Mouse (Mus musculus): ENCODE data around the gene Gm13287. TPM values are rescaled to one million over a fixed set of nuclear protein-coding genes. Genes with fewer than 3 reads are reported as not detected.
"Not testable (repeated sequence)": the region's sequence is repeated elsewhere in the genome, so short reads cannot be mapped to it uniquely, and the experiment has no call there.

Gm13287 gene
- polyA plus RNA-seq, 1 experiment from 2014 or later: not detected

DNA sequence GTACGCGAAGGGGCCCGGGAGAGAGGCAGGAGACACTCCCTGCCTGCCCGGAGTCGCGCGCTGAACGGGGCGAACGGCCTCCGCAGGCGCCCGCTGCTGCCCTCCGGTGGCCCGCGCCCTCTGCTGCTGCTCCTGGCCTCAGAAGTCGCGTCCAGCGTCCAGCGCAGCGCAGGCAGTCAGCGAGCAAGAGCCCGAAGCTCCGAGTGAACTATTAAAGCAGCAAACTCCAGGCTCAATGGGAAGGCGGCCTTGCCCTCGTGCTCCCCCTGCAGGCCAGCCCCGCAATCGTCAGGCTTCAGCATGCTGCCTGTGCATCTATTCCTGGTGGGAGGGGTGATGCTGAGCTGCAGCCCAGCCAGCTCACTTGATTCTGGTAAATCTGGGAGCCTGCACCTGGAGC, 11.8 kb upstream of the Gm13287 start, which contains the start of gene Gm13278:
Gm13278 (plus strand) TSS at position 301 of the 400 bp plus-strand sequence.
- H3K36me3 ChIP-seq (ENCODE audit: control insufficient read depth, insufficient read depth, low read length); H3K27me3 ChIP-seq (ENCODE audit: control insufficient read depth, insufficient read depth, low read length); H3K4me3 ChIP-seq (replicated peaks; ENCODE audit: low read length); H3K9ac ChIP-seq (ENCODE audit: low read length); ATAC-seq (ENCODE audit: insufficient read depth, low FRiP score); H3K27ac ChIP-seq (ENCODE audit: low read length); H3K4me2 ChIP-seq (ENCODE audit: low read depth, low read length); H3K4me1 ChIP-seq (ENCODE audit: control insufficient read depth, insufficient read depth, low read length); H3K9me3 ChIP-seq (replicated peaks; ENCODE audit: control insufficient read depth, low read length): not testable (repeated sequence)
- WGBS: no CpG with 5 or more reads among the region's 28 CpGs

DNA sequence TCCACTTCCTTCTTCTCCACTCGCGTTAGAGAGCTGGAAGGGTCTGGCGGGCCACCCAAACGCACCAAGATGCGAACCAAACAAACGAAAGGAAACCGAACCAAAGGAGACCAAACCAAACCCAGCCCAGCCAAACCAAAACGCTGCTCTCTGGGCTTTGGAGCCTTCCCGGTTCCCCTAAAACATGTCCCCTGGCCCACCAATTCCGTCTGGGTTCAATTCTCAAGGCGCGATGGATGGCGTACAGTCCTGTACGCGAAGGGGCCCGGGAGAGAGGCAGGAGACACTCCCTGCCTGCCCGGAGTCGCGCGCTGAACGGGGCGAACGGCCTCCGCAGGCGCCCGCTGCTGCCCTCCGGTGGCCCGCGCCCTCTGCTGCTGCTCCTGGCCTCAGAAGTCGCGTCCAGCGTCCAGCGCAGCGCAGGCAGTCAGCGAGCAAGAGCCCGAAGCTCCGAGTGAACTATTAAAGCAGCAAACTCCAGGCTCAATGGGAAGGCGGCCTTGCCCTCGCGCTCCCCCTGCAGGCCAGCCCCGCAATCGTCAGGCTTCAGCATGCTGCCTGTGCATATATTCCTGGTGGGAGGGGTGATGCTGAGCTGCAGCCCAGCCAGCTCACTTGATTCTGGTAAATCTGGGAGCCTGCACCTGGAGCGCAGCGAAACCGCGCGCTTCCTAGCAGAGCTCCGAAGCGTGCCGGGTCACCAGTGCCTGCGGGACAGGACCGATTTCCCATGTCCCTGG, 8.9 kb upstream of the Gm13287 start, which contains the start of gene Gm13275:
Gm13275 (plus strand) TSS at position 552 of the 740 bp plus-strand sequence.
- ATAC-seq (ENCODE audit: insufficient read depth, low FRiP score); H3K27me3 ChIP-seq (ENCODE audit: control insufficient read depth, insufficient read depth, low read length); H3K4me3 ChIP-seq (replicated peaks; ENCODE audit: low read length); H3K4me2 ChIP-seq (ENCODE audit: low read depth, low read length); H3K9me3 ChIP-seq (replicated peaks; ENCODE audit: control insufficient read depth, low read length); H3K27ac ChIP-seq (ENCODE audit: low read length); H3K4me1 ChIP-seq (ENCODE audit: control insufficient read depth, insufficient read depth, low read length); H3K36me3 ChIP-seq (ENCODE audit: control insufficient read depth, insufficient read depth, low read length); H3K9ac ChIP-seq (ENCODE audit: low read length): not testable (repeated sequence)
- WGBS: 2% methylated on average over 9 of the region's 52 CpGs

DNA sequence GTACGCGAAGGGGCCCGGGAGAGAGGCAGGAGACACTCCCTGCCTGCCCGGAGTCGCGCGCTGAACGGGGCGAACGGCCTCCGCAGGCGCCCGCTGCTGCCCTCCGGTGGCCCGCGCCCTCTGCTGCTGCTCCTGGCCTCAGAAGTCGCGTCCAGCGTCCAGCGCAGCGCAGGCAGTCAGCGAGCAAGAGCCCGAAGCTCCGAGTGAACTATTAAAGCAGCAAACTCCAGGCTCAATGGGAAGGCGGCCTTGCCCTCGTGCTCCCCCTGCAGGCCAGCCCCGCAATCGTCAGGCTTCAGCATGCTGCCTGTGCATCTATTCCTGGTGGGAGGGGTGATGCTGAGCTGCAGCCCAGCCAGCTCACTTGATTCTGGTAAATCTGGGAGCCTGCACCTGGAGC, 6.0 kb upstream of the Gm13287 start, which contains the start of gene Gm13279:
Gm13279 (plus strand) TSS at position 301 of the 400 bp plus-strand sequence.
- not testable (repeated sequence) for H3K9ac ChIP-seq (ENCODE audit: low read length); H3K4me1 ChIP-seq (ENCODE audit: control insufficient read depth, insufficient read depth, low read length); H3K27me3 ChIP-seq (ENCODE audit: control insufficient read depth, insufficient read depth, low read length); H3K4me2 ChIP-seq (ENCODE audit: low read depth, low read length); H3K27ac ChIP-seq (ENCODE audit: low read length); H3K4me3 ChIP-seq (replicated peaks; ENCODE audit: low read length); H3K36me3 ChIP-seq (ENCODE audit: control insufficient read depth, insufficient read depth, low read length); H3K9me3 ChIP-seq (replicated peaks; ENCODE audit: control insufficient read depth, low read length); ATAC-seq (ENCODE audit: insufficient read depth, low FRiP score)
- no CpG with 5 or more reads among the region's 28 CpGs for WGBS

DNA sequence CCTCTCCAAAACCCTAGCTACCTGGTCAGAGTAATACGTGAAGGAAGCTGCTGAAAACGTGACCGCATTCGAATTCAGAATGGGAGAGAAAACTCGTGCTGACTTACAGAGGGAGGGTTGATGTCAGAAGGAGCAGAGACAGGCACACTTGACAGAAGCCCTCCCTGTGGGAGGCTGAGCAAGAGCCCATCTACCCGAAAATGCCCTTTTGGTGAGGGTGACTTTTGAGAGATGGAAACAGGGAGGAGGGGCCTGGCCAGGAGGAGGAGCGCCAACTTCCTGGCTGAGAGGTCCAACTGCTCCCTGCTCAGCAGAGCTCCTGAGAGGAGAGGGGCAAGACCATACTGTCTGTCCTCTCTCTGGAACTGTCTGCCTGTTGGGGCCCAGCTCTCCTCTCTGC, 3.7 kb upstream of the Gm13287 start, which contains the start of gene Gm13285:
Gm13285 (plus strand) TSS at position 301 of the 400 bp plus-strand sequence.
- not testable (repeated sequence) for H3K9ac ChIP-seq (ENCODE audit: low read length); H3K4me3 ChIP-seq (replicated peaks; ENCODE audit: low read length); H3K27ac ChIP-seq (ENCODE audit: low read length); H3K36me3 ChIP-seq (ENCODE audit: control insufficient read depth, insufficient read depth, low read length); ATAC-seq (ENCODE audit: insufficient read depth, low FRiP score); H3K27me3 ChIP-seq (ENCODE audit: control insufficient read depth, insufficient read depth, low read length); H3K9me3 ChIP-seq (replicated peaks; ENCODE audit: control insufficient read depth, low read length); H3K4me2 ChIP-seq (ENCODE audit: low read depth, low read length); H3K4me1 ChIP-seq (ENCODE audit: control insufficient read depth, insufficient read depth, low read length)
- 13% methylated on average over 4 of the region's 7 CpGs for WGBS

DNA sequence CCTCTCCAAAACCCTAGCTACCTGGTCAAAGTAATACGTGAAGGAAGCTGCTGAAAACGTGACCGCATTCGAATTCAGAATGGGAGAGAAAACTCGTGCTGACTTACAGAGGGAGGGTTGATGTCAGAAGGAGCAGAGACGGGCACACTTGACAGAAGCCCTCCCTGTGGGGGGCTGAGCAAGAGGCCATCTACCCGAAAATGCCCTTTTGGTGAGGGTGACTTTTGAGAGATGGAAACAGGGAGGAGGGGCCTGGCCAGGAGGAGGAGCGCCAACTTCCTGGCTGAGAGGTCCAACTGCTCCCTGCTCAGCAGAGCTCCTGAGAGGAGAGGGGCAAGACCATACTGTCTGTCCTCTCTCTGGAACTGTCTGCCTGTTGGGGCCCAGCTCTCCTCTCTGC, 2.2 kb downstream of the Gm13287 start, which contains the start of gene Gm13288:
Gm13288 (plus strand) TSS at position 301 of the 400 bp plus-strand sequence.
- not testable (repeated sequence) for ATAC-seq (ENCODE audit: insufficient read depth, low FRiP score)

DNA sequence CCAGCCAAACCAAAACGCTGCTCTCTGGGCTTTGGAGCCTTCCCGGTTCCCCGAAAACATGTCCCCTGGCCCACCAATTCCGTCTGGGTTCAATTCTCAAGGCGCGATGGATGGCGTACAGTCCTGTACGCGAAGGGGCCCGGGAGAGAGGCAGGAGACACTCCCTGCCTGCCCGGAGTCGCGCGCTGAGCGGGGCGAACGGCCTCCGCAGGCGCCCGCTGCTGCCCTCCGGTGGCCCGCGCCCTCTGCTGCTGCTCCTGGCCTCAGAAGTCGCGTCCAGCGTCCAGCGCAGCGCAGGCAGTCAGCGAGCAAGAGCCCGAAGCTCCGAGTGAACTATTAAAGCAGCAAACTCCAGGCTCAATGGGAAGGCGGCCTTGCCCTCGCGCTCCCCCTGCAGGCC, 2.7 kb downstream of the Gm13287 start:
- ATAC-seq (ENCODE audit: insufficient read depth, low FRiP score); H3K27ac ChIP-seq (ENCODE audit: low read length); H3K9me3 ChIP-seq (replicated peaks; ENCODE audit: control insufficient read depth, low read length); H3K4me2 ChIP-seq (ENCODE audit: low read depth, low read length); H3K27me3 ChIP-seq (ENCODE audit: control insufficient read depth, insufficient read depth, low read length); H3K9ac ChIP-seq (ENCODE audit: low read length); H3K36me3 ChIP-seq (ENCODE audit: control insufficient read depth, insufficient read depth, low read length); H3K4me1 ChIP-seq (ENCODE audit: control insufficient read depth, insufficient read depth, low read length): not testable (repeated sequence)
- H3K4me3 ChIP-seq (replicated peaks; ENCODE audit: low read length): peak overlapping the region; percentile 23; the same call in 1 of the 2 replicates
- 0% methylated on average over 13 of the region's 34 CpGs for WGBS

More for the DNA sequence above, 2.2 kb downstream of the Gm13287 start, which contains the start of gene Gm13288:
- no CpG with 5 or more reads among the region's 8 CpGs for WGBS
- H3K9ac ChIP-seq (ENCODE audit: low read length); H3K36me3 ChIP-seq (ENCODE audit: control insufficient read depth, insufficient read depth, low read length); H3K4me1 ChIP-seq (ENCODE audit: control insufficient read depth, insufficient read depth, low read length); H3K27me3 ChIP-seq (ENCODE audit: control insufficient read depth, insufficient read depth, low read length); H3K4me2 ChIP-seq (ENCODE audit: low read depth, low read length); H3K27ac ChIP-seq (ENCODE audit: low read length); H3K9me3 ChIP-seq (replicated peaks; ENCODE audit: control insufficient read depth, low read length): not testable (repeated sequence)
- peak within 1 kb of the TSS; percentile 23; the same call in 1 of the 2 replicates for H3K4me3 ChIP-seq (replicated peaks; ENCODE audit: low read length)

DNA sequence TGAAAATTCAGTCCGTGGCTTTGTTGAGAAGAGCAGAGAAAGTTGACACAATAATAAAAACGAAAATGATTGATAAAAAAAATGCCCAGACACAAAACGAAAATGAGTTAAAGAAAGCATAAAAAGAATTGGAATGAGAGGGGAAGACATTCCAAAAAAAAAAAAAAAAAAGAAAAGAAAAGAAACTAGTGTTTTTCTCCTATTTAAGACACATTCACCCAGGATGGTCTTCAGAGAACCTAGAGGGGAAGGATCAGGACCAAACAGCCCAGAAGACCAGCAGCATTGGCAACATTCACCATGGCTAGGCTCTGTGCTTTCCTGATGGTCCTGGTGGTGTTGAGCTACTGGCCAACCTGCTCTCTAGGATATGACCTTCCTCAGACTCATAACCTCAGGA, 12.9 kb downstream of the Gm13287 start, which contains the start of gene Ifna7:
Ifna7 (plus strand) TSS at position 301 of the 400 bp plus-strand sequence.
- Histone ChIP-seq H3K36me3 (ENCODE audit: control insufficient read depth, insufficient read depth, low read length) (no peaks in the 10 kb centered on the region), H3K27ac (ENCODE audit: low read length) (no peak within 1 kb of the TSS), H3K4me3 (replicated peaks; ENCODE audit: low read length) (no peak within 1 kb of the TSS), H3K9ac (ENCODE audit: low read length) (no peak within 1 kb of the TSS), H3K4me2 (ENCODE audit: low read depth, low read length) (no peak within 1 kb of the TSS), H3K4me1 (ENCODE audit: control insufficient read depth, insufficient read depth, low read length) (no peaks in the 10 kb centered on the region), H3K9me3 (replicated peaks; ENCODE audit: control insufficient read depth, low read length) (no peaks in the 10 kb centered on the region), H3K27me3 (ENCODE audit: control insufficient read depth, insufficient read depth, low read length) (no peaks in the 10 kb centered on the region)
- ATAC-seq (ENCODE audit: insufficient read depth, low FRiP score): no peak
- WGBS: 46% methylated on average over 3 of the region's 3 CpGs

DNA sequence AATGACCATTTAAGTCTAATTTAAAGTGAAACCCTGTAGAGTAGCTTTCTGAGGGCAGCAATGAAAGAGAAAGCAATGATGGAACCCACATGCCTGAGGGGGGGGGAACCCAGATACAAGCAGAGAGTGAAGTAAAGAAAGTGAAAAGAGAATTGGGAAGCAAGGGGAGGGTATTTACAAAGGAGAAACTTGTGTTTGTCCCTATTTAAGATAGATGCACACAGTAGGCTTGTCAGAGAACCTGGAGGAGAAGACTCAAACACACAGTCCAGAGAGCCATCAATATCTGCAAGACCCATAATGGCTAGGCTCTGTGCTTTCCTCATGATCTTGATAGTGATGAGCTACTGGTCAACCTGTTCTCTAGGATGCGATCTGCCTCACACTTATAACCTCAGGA, 16.6 kb downstream of the Gm13287 start, which contains the start of gene Ifna11:
Ifna11 (plus strand) TSS at position 301 of the 400 bp plus-strand sequence.
- Histone ChIP-seq H3K4me1 (ENCODE audit: control insufficient read depth, insufficient read depth, low read length) (no peaks in the 10 kb centered on the region), H3K4me3 (replicated peaks; ENCODE audit: low read length) (no peak within 1 kb of the TSS), H3K4me2 (ENCODE audit: low read depth, low read length) (no peak within 1 kb of the TSS), H3K9ac (ENCODE audit: low read length) (no peak within 1 kb of the TSS), H3K27me3 (ENCODE audit: control insufficient read depth, insufficient read depth, low read length) (no peaks in the 10 kb centered on the region), H3K9me3 (replicated peaks; ENCODE audit: control insufficient read depth, low read length) (no peaks in the 10 kb centered on the region), H3K36me3 (ENCODE audit: control insufficient read depth, insufficient read depth, low read length) (no peaks in the 10 kb centered on the region), H3K27ac (ENCODE audit: low read length) (no peak within 1 kb of the TSS)
- no peak for ATAC-seq (ENCODE audit: insufficient read depth, low FRiP score)
- WGBS: 74% methylated on average over 1 of the region's 1 CpGs

DNA sequence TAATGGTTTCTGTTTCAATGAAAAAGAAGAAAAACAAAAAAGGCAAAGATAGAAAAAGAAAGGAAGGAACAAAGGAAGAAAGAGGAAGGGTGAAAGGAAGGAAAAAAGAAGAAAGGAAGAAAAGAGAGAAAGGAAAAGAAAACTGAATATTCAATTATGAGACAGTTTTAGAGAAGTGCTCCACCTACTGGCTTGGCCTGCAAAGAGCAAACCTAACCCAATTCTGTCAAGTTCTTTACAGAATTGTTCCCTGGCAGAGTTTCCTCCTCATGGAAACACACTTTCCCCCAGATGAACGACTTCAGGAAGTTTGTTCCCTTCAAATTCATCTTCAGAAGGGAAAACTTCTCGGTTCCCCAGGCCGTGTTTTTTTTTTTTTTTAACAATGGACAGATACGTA, 19.9 kb downstream of the Gm13287 start:
- 20% methylated on average over 4 of the region's 4 CpGs for WGBS

More for the DNA sequence above, 19.9 kb downstream of the Gm13287 start:
- no peak overlapping the region for H3K4me2 ChIP-seq (ENCODE audit: low read depth, low read length)
- ATAC-seq (ENCODE audit: insufficient read depth, low FRiP score): no peak
- H3K4me1 ChIP-seq (ENCODE audit: control insufficient read depth, insufficient read depth, low read length): no peaks in the 10 kb centered on the region
- no peaks in the 10 kb centered on the region for H3K9me3 ChIP-seq (replicated peaks; ENCODE audit: control insufficient read depth, low read length)
- no peak overlapping the region for H3K4me3 ChIP-seq (replicated peaks; ENCODE audit: low read length)
- no peak overlapping the region for H3K27ac ChIP-seq (ENCODE audit: low read length)
- no peaks in the 10 kb centered on the region for H3K36me3 ChIP-seq (ENCODE audit: control insufficient read depth, insufficient read depth, low read length)
- H3K9ac ChIP-seq (ENCODE audit: low read length): no peak overlapping the region
- H3K27me3 ChIP-seq (ENCODE audit: control insufficient read depth, insufficient read depth, low read length): no peaks in the 10 kb centered on the region
